Comparison of ENCODE assay signal across 1 mouse cellular context in genomic region chr16:94312663-94313228, GRCm38 (mm10).
TF ChIP-seq lines count a peak whose summit lies in the region.

No protein-coding gene starts in this region.

TF ChIP-seq in CH12.LX, 34 proteins besides CTCF, POLR2A, EP300 and RAD21:
- TF ChIP-seq NRF1 (IDR thresholded peaks at IDR 0.05; ENCODE audit: low read depth, low read length): no peak
- 0 out of 2 replicates have a peak, but pooled peaks have one; percentile 34 for TF ChIP-seq SIN3A (IDR thresholded peaks at IDR 0.05; ENCODE audit: low read length)
- TF ChIP-seq MEF2A (IDR thresholded peaks at IDR 0.05; ENCODE audit: borderline replicate concordance, low read depth, low read length): peak; percentile 73; the same call in 1 of the 2 replicates
- TF ChIP-seq POLR2AphosphoS2 (IDR thresholded peaks at IDR 0.05; ENCODE audit: low read depth, low read length): peak; percentile 92
- peak; percentile 94 for TF ChIP-seq E2F4 (IDR thresholded peaks at IDR 0.05; ENCODE audit: insufficient replicate concordance, low read depth, low read length)
- TF ChIP-seq TCF12 (IDR thresholded peaks at IDR 0.05; ENCODE audit: low read depth, low read length): no peak; the same call in none of the 2 replicates
- TF ChIP-seq IRF4 (IDR thresholded peaks at IDR 0.05; ENCODE audit: low read depth, low read length): peak; percentile 52
- TF ChIP-seq KAT2A (IDR thresholded peaks at IDR 0.05; ENCODE audit: insufficient replicate concordance, low read length): peak; percentile 59; the same call in 1 of the 2 replicates
- no peak for TF ChIP-seq ZC3H11A (IDR thresholded peaks at IDR 0.05; ENCODE audit: low read depth, low read length)
- TF ChIP-seq ZKSCAN1 (IDR thresholded peaks at IDR 0.05; ENCODE audit: borderline replicate concordance, low read depth, low read length): no peak; the same call in 1 of the 2 replicates
- TF ChIP-seq ELF1 (IDR thresholded peaks at IDR 0.05; ENCODE audit: low read depth, low read length): no peak
- TF ChIP-seq CHD1 (IDR thresholded peaks at IDR 0.05; ENCODE audit: low read depth, low read length): peak; percentile 91
- TF ChIP-seq HCFC1 (IDR thresholded peaks at IDR 0.05; ENCODE audit: low read depth, low read length): no peak
- TF ChIP-seq ETS1 (conservative IDR thresholded peaks at IDR 0.05; ENCODE audit: low read depth, low read length): peak; percentile 48; the same call in 1 of the 2 replicates
- TF ChIP-seq BHLHE40 (IDR thresholded peaks at IDR 0.05; ENCODE audit: low read depth, low read length): peak; percentile 39; the same call in 1 of the 2 replicates
- TF ChIP-seq CHD2 (IDR thresholded peaks at IDR 0.05; ENCODE audit: low read length): no peak
- peak; percentile 83 for TF ChIP-seq MAX (IDR thresholded peaks at IDR 0.05; ENCODE audit: low read length)
- peak; percentile 68 for TF ChIP-seq NELFE (IDR thresholded peaks at IDR 0.05; ENCODE audit: low read depth, low read length)
- peak; percentile 50; the same call in 1 of the 2 replicates for TF ChIP-seq ZMIZ1 (IDR thresholded peaks at IDR 0.05; ENCODE audit: low read depth, low read length)
- no peak; the same call in 1 of the 2 replicates for TF ChIP-seq MAZ (IDR thresholded peaks at IDR 0.05; ENCODE audit: low read depth, low read length)
- no peak for TF ChIP-seq MAFK (IDR thresholded peaks at IDR 0.05; ENCODE audit: insufficient replicate concordance, low read length)
- TF ChIP-seq PAX5 (IDR thresholded peaks at IDR 0.05; ENCODE audit: low read length): no peak
- TF ChIP-seq ZNF384 (IDR thresholded peaks at IDR 0.05; ENCODE audit: low read depth, low read length): peak; percentile 96
- peak; percentile 79; the same call in 1 of the 2 replicates for TF ChIP-seq JUN (IDR thresholded peaks at IDR 0.05; ENCODE audit: insufficient read depth, low read depth, low read length)
- TF ChIP-seq JUND (conservative IDR thresholded peaks at IDR 0.05; ENCODE audit: low read depth, low read length): peak; percentile 92
- TF ChIP-seq RCOR1 (conservative IDR thresholded peaks at IDR 0.05; ENCODE audit: low read depth, low read length): peak; percentile 34; the same call in 1 of the 2 replicates
- TF ChIP-seq TBP (conservative IDR thresholded peaks at IDR 0.05; ENCODE audit: low read depth, low read length): peak; percentile 91
- TF ChIP-seq MYC (IDR thresholded peaks at IDR 0.05; ENCODE audit: low read depth, low read length): peak; percentile 99
- TF ChIP-seq GABPA (IDR thresholded peaks at IDR 0.05; ENCODE audit: insufficient replicate concordance, low read depth, low read length): no peak
- no peak; the same call in 1 of the 2 replicates for TF ChIP-seq UBTF (IDR thresholded peaks at IDR 0.05; ENCODE audit: low read depth, low read length)
- TF ChIP-seq USF2 (conservative IDR thresholded peaks at IDR 0.05; ENCODE audit: low read depth, low read length): no peak; the same call in 1 of the 2 replicates
- no peak for TF ChIP-seq USF1 (IDR thresholded peaks at IDR 0.05; ENCODE audit: low read depth, low read length)
- TF ChIP-seq MXI1 (IDR thresholded peaks at IDR 0.05; ENCODE audit: low read depth, low read length): peak; percentile 83
- 0 out of 2 replicates have a peak, but pooled peaks have one; percentile 6 for TF ChIP-seq SMC3 (IDR thresholded peaks at IDR 0.05; ENCODE audit: low read depth, low read length)
